ENCODE assay signal across 8 mouse cellular contexts in genomic region chr7:36690551-36690950, GRCm38 (mm10). TPM values are rescaled to one million over a fixed set of nuclear protein-coding genes. Genes with fewer than 3 reads are reported as not detected.
A peak's percentile ranks its signal among the peaks of the same experiment; 100 is the strongest.
DNase-seq lines count a peak whose midpoint lies in the region; ATAC-seq lines count a peak whose summit lies in the region.

No protein-coding gene starts in this region.

- ATAC-seq in heart, embryonic 16.5 days (replicated peaks; ENCODE audit: extremely low read depth, insufficient read depth, low FRiP score) = no peak
- no peak for ATAC-seq in limb, embryonic 13.5 days (ENCODE audit: low FRiP score, low read depth)
- peak; percentile 25; the same call in 1 of the 2 replicates for ATAC-seq in neural tube, embryonic 14.5 days (ENCODE audit: low read depth)

- H3K36me3 ChIP-seq in heart, embryonic 16.5 days (ENCODE audit: control insufficient read depth, insufficient read depth) = no peaks in the 10 kb centered on the region
- no peaks in the 10 kb centered on the region for H3K36me3 ChIP-seq in limb, embryonic 13.5 days
- H3K36me3 ChIP-seq in neural tube, embryonic 14.5 days (ENCODE audit: control insufficient read depth, insufficient read depth, low read length) = no peaks in the 10 kb centered on the region

- H3K4me1 ChIP-seq in heart, embryonic 16.5 days (ENCODE audit: control insufficient read depth, insufficient read depth, low read length) = peaks cover 11% of the 10 kb centered on the region
- H3K4me1 ChIP-seq in limb, embryonic 13.5 days = peaks cover 36% of the 10 kb centered on the region
- H3K4me1 ChIP-seq in neural tube, embryonic 14.5 days (ENCODE audit: control insufficient read depth, insufficient read depth, low read length) = peaks cover 25% of the 10 kb centered on the region

- no peaks in the 10 kb centered on the region for H3K9me3 ChIP-seq in heart, embryonic 16.5 days (replicated peaks; ENCODE audit: control insufficient read depth, low read length)
- no peaks in the 10 kb centered on the region for H3K9me3 ChIP-seq in limb, embryonic 13.5 days
- no peaks in the 10 kb centered on the region for H3K9me3 ChIP-seq in neural tube, embryonic 14.5 days (ENCODE audit: control insufficient read depth, low read length)

- H3K4me2 ChIP-seq in heart, embryonic 16.5 days (ENCODE audit: low read depth, low read length) = peak overlapping the region; percentile 2
- H3K4me2 ChIP-seq in limb, embryonic 13.5 days (replicated peaks) = peak overlapping the region; percentile 43
- peak overlapping the region; percentile 27; the same call in 1 of the 2 replicates for H3K4me2 ChIP-seq in neural tube, embryonic 14.5 days (ENCODE audit: low read depth, low read length)

- WGBS in heart, embryonic 16.5 days = 2% methylated on average over 19 of the region's 19 CpGs
- WGBS in limb, embryonic 13.5 days = 1% methylated on average over 19 of the region's 19 CpGs
- WGBS in neural tube, embryonic 14.5 days = 1% methylated on average over 19 of the region's 19 CpGs

- H3K27ac ChIP-seq in heart, embryonic 16.5 days (ENCODE audit: low read length) = no peak overlapping the region
- no peak overlapping the region for H3K27ac ChIP-seq in limb, embryonic 13.5 days
- H3K27ac ChIP-seq in neural tube, embryonic 14.5 days (ENCODE audit: low read depth, low read length) = no peak overlapping the region

- H3K27me3 ChIP-seq in heart, embryonic 16.5 days (ENCODE audit: control insufficient read depth, insufficient read depth, low read length) = peaks cover 53% of the 10 kb centered on the region
- peaks cover 70% of the 10 kb centered on the region for H3K27me3 ChIP-seq in limb, embryonic 13.5 days
- H3K27me3 ChIP-seq in neural tube, embryonic 14.5 days (ENCODE audit: control insufficient read depth, insufficient read depth, low read length) = 0 out of 2 replicates have a peak, but pooled peaks cover 6% of the 10 kb centered on the region

- H3K4me3 ChIP-seq in heart, embryonic 16.5 days (ENCODE audit: low read length) = no peak overlapping the region
- no peak overlapping the region for H3K4me3 ChIP-seq in limb, embryonic 13.5 days
- no peak overlapping the region for H3K4me3 ChIP-seq in neural tube, embryonic 14.5 days (ENCODE audit: low read depth, low read length)

- H3K9ac ChIP-seq in heart, embryonic 16.5 days (ENCODE audit: low read length) = no peak overlapping the region
- no peak overlapping the region for H3K9ac ChIP-seq in limb, embryonic 13.5 days
- no peak overlapping the region for H3K9ac ChIP-seq in neural tube, embryonic 14.5 days (replicated peaks; ENCODE audit: low read depth, low read length)

- DNase-seq in adrenal gland, adult (ENCODE audit: inconsistent age in 2 of 2, low spot score in 1 of 2) = peak; percentile 43 to 82
- DNase-seq in adrenal gland, adult 8-10 months = no peak
- peak; percentile 8 for DNase-seq in thymus, postnatal 14 days
- DNase-seq in thymus, postnatal 36 days = no peak
- no peak for DNase-seq in spleen, postnatal 36 days (ENCODE audit: low spot score in 2 of 2)

RNA-seq across cellular contexts. Expression of gene Tshz3, which starts 7.4 kb away (rescaled TPM):
- total RNA-seq in adrenal gland, adult 8-10 months (2022) = 1 to 10 TPM; 4.4 to 7.5 (median 5.4) TPM
- polyA plus RNA-seq in heart, embryonic 16.5 days (2015; fragmentation: Nextera tagmentation; extraction: Ambion mirVana) = 3.2 and 3.7 TPM in 2 replicates
- 10.9 and 11.0 TPM in 2 replicates for polyA plus RNA-seq in limb, embryonic 13.5 days (2015; fragmentation: Nextera tagmentation; extraction: Ambion mirVana)
- polyA plus RNA-seq in neural tube, embryonic 14.5 days (2014; fragmentation: Nextera tagmentation; extraction: Ambion mirVana) = 87.2 and 104 TPM in 2 replicates

Comparison
In these comparisons a context has a peak if more than half of its experiments do, and no peak if none do; other contexts are left out.
1. DNase-seq: peak in adrenal gland, adult (2 of 2) and thymus, postnatal 14 days (single experiment); none in adrenal gland, adult 8-10 months (single experiment), thymus, postnatal 36 days (0 of 2) and spleen, postnatal 36 days (0 of 2).
2. Peak in every context shown above with its lines, with median percentiles within 50 percentile points of each other: H3K4me2 ChIP-seq.